8 mouse cellular contexts compared by ENCODE assay signal in genomic region chr12:106010065-106010915, GRCm38 (mm10). TPM values are rescaled to one million over a fixed set of nuclear protein-coding genes. Genes with fewer than 3 reads are reported as not detected.
DNase-seq lines count a peak whose midpoint lies in the region; ATAC-seq and TF ChIP-seq lines count a peak whose summit lies in the region.

Vrk1 (plus strand) TSS chr12:106010228.

- peaks cover 0 to 19% of the 10 kb centered on the region in 2 experiments for H3K36me3 ChIP-seq in CH12.LX (replicated peaks in 1 of 2; ENCODE audit: control insufficient read depth in 1 of 2, insufficient read depth in 1 of 2, low read length in 1 of 2)
- H3K36me3 ChIP-seq in forebrain, embryonic 11.5 days (ENCODE audit: control insufficient read depth, insufficient read depth, low read length): no peaks in the 10 kb centered on the region; the same call in 1 of the 2 replicates
- H3K36me3 ChIP-seq in heart, embryonic 16.5 days (ENCODE audit: control insufficient read depth, insufficient read depth): 0 out of 2 replicates have a peak, but pooled peaks cover under 1% of the 10 kb centered on the region
- H3K36me3 ChIP-seq in liver, embryonic 15.5 days (replicated peaks): peaks cover 11% of the 10 kb centered on the region
- H3K36me3 ChIP-seq in neural tube, embryonic 12.5 days: no peaks in the 10 kb centered on the region

- no peaks in the 10 kb centered on the region for H3K9me3 ChIP-seq in CH12.LX (replicated peaks; ENCODE audit: low read length)
- H3K9me3 ChIP-seq in forebrain, embryonic 11.5 days (ENCODE audit: control insufficient read depth, low read length): no peaks in the 10 kb centered on the region
- H3K9me3 ChIP-seq in heart, embryonic 16.5 days (replicated peaks; ENCODE audit: control insufficient read depth, low read length): 0 out of 2 replicates have a peak, but pooled peaks cover 2% of the 10 kb centered on the region
- no peaks in the 10 kb centered on the region for H3K9me3 ChIP-seq in liver, embryonic 15.5 days (replicated peaks)
- 0 out of 2 replicates have a peak, but pooled peaks cover 4% of the 10 kb centered on the region for H3K9me3 ChIP-seq in neural tube, embryonic 12.5 days

- no peak for TF ChIP-seq RAD21 in CH12.LX (IDR thresholded peaks at IDR 0.05; ENCODE audit: low read depth, low read length)

- in situ Hi-C loops in CH12.LX (cut with MboI; ENCODE audit: low pct_ligation_motif_present, low pct_unique_long_range_greater_than_20kb, low sequenced_read_pairs): no loop called here

- peak; percentile 99 for ATAC-seq in forebrain, embryonic 11.5 days (replicated peaks; ENCODE audit: low FRiP score)
- ATAC-seq in heart, embryonic 16.5 days (replicated peaks; ENCODE audit: extremely low read depth, insufficient read depth, low FRiP score): peak; percentile 98
- peak; percentile 98 for ATAC-seq in liver, embryonic 15.5 days (ENCODE audit: insufficient read depth)
- peak; percentile 99 for ATAC-seq in neural tube, embryonic 12.5 days (ENCODE audit: low FRiP score, low read depth)

- H3K79me2 ChIP-seq in CH12.LX (replicated peaks; ENCODE audit: control insufficient read depth, extremely low read depth, insufficient read depth, poor library complexity, severe bottlenecking): peaks cover 10% of the 10 kb centered on the region

- no peak for TF ChIP-seq CTCF in CH12.LX (conservative IDR thresholded peaks at IDR 0.05 in 1 of 2, IDR thresholded peaks at IDR 0.05 in 1 of 2; ENCODE audit: low read depth in 2 of 2, low read length in 2 of 2)

- dilution Hi-C loops in CH12.LX (cut with MboI; ENCODE audit: extremely low pct_ligation_motif_present, extremely low pct_unique_long_range_greater_than_20kb, low sequenced_read_pairs): no loop called here

- peak; percentile 79 for TF ChIP-seq POLR2A in CH12.LX (IDR thresholded peaks at IDR 0.05; ENCODE audit: low read depth, low read length)

- peaks cover 6 to 32% of the 10 kb centered on the region in 2 experiments for H3K4me1 ChIP-seq in CH12.LX (ENCODE audit: control insufficient read depth in 1 of 2, insufficient read depth in 2 of 2)
- 0 out of 2 replicates have a peak, but pooled peaks cover 2% of the 10 kb centered on the region for H3K4me1 ChIP-seq in forebrain, embryonic 11.5 days (replicated peaks; ENCODE audit: control insufficient read depth, insufficient read depth, low read length)
- peaks cover 15% of the 10 kb centered on the region for H3K4me1 ChIP-seq in heart, embryonic 16.5 days (ENCODE audit: control insufficient read depth, insufficient read depth, low read length)
- peaks cover 54% of the 10 kb centered on the region for H3K4me1 ChIP-seq in liver, embryonic 15.5 days (replicated peaks)
- H3K4me1 ChIP-seq in neural tube, embryonic 12.5 days: peaks cover 6% of the 10 kb centered on the region; the same call in 1 of the 2 replicates

- peak within 1 kb of the TSS; percentile 27 for H3K27ac ChIP-seq in CH12.LX (ENCODE audit: insufficient read depth, low read depth)
- H3K27ac ChIP-seq in forebrain, embryonic 11.5 days (ENCODE audit: low read depth, low read length): peak within 1 kb of the TSS; percentile 18; the same call in 1 of the 2 replicates
- peak within 1 kb of the TSS; percentile 88 for H3K27ac ChIP-seq in heart, embryonic 16.5 days (ENCODE audit: low read length)
- peak within 1 kb of the TSS; percentile 85 for H3K27ac ChIP-seq in liver, embryonic 15.5 days (replicated peaks)
- peak within 1 kb of the TSS; percentile 26; the same call in 1 of the 2 replicates for H3K27ac ChIP-seq in neural tube, embryonic 12.5 days

- TF ChIP-seq EP300 in CH12.LX (IDR thresholded peaks at IDR 0.05; ENCODE audit: low read length): no peak

- no peaks in the 10 kb centered on the region for H3K27me3 ChIP-seq in CH12.LX (replicated peaks)
- H3K27me3 ChIP-seq in forebrain, embryonic 11.5 days (ENCODE audit: control insufficient read depth, insufficient read depth, low read length): no peaks in the 10 kb centered on the region
- H3K27me3 ChIP-seq in heart, embryonic 16.5 days (ENCODE audit: control insufficient read depth, insufficient read depth, low read length): no peaks in the 10 kb centered on the region
- no peaks in the 10 kb centered on the region for H3K27me3 ChIP-seq in liver, embryonic 15.5 days
- no peaks in the 10 kb centered on the region for H3K27me3 ChIP-seq in neural tube, embryonic 12.5 days (replicated peaks)

- peak within 1 kb of the TSS; percentile 81 for H3K9ac ChIP-seq in CH12.LX (ENCODE audit: insufficient read depth, low read depth)
- peak within 1 kb of the TSS; percentile 88 for H3K9ac ChIP-seq in forebrain, embryonic 11.5 days (ENCODE audit: low read length)
- H3K9ac ChIP-seq in heart, embryonic 16.5 days (ENCODE audit: low read length): peak within 1 kb of the TSS; percentile 79
- peak within 1 kb of the TSS; percentile 93 for H3K9ac ChIP-seq in liver, embryonic 15.5 days
- peak within 1 kb of the TSS; percentile 80 for H3K9ac ChIP-seq in neural tube, embryonic 12.5 days

- WGBS in forebrain, embryonic 11.5 days: under 1% methylated on average over 71 of the region's 72 CpGs
- under 1% methylated on average over 72 of the region's 72 CpGs for whole genome bisulfite sequencing in heart, embryonic 16.5 days
- WGBS in liver, embryonic 15.5 days (ENCODE audit: insufficient replicate concordance): under 1% methylated on average over 72 of the region's 72 CpGs
- under 1% methylated on average over 71 of the region's 72 CpGs for WGBS in neural tube, embryonic 12.5 days

- peak within 1 kb of the TSS; percentile 59 for H3K4me2 ChIP-seq in CH12.LX (ENCODE audit: insufficient read depth, low read depth, poor library complexity, severe bottlenecking)
- H3K4me2 ChIP-seq in forebrain, embryonic 11.5 days (ENCODE audit: low read depth, low read length, severe bottlenecking): peak within 1 kb of the TSS; percentile 70
- peak within 1 kb of the TSS; percentile 73 for H3K4me2 ChIP-seq in heart, embryonic 16.5 days (ENCODE audit: low read depth, low read length)
- peak within 1 kb of the TSS; percentile 75 for H3K4me2 ChIP-seq in liver, embryonic 15.5 days
- peak within 1 kb of the TSS; percentile 88 for H3K4me2 ChIP-seq in neural tube, embryonic 12.5 days (replicated peaks)

- H3K4me3 ChIP-seq in CH12.LX (replicated peaks in 1 of 3; ENCODE audit: low read depth in 2 of 3, low read length in 2 of 3, poor library complexity in 1 of 3): peak within 1 kb of the TSS; percentile 80 to 86 (median 82)
- H3K4me3 ChIP-seq in forebrain, embryonic 11.5 days (ENCODE audit: low read depth, low read length): peak within 1 kb of the TSS; percentile 93
- H3K4me3 ChIP-seq in heart, embryonic 16.5 days (ENCODE audit: low read length): peak within 1 kb of the TSS; percentile 75
- peak within 1 kb of the TSS; percentile 97 for H3K4me3 ChIP-seq in liver, embryonic 15.5 days (replicated peaks)
- peak within 1 kb of the TSS; percentile 90 for H3K4me3 ChIP-seq in neural tube, embryonic 12.5 days

- DNase-seq in CH12.LX (ENCODE audit: extremely low read depth): peak; percentile 97
- peak; percentile 98 for DNase-seq in c-Kit-positive CD71-positive TER-119-negative erythroid progenitor cells, embryonic 14.5 days (ENCODE audit: low read depth)
- peak; percentile 95 for DNase-seq in forebrain, embryonic 11.5 days (ENCODE audit: low spot score)
- peak; percentile 96 to 99 for DNase-seq in kidney, postnatal 36 days
- DNase-seq in telencephalon, adult 2 months (ENCODE audit: low read depth, low spot score): peak; percentile 99

TF ChIP-seq in CH12.LX, 34 proteins besides CTCF, POLR2A, EP300 and RAD21 (continues in another document):
- TF ChIP-seq USF2 (conservative IDR thresholded peaks at IDR 0.05; ENCODE audit: low read depth, low read length) (no peak), ZKSCAN1 (IDR thresholded peaks at IDR 0.05; ENCODE audit: borderline replicate concordance, low read depth, low read length) (no peak), GABPA (IDR thresholded peaks at IDR 0.05; ENCODE audit: insufficient replicate concordance, low read depth, low read length) (peak; percentile 71; the same call in 1 of the 2 replicates), RCOR1 (conservative IDR thresholded peaks at IDR 0.05; ENCODE audit: low read depth, low read length) (no peak), IRF4 (IDR thresholded peaks at IDR 0.05; ENCODE audit: low read depth, low read length) (no peak), MAFK (IDR thresholded peaks at IDR 0.05; ENCODE audit: insufficient replicate concordance, low read length) (no peak), SIN3A (IDR thresholded peaks at IDR 0.05; ENCODE audit: low read length) (peak; percentile 36), USF1 (IDR thresholded peaks at IDR 0.05; ENCODE audit: low read depth, low read length) (no peak), MXI1 (IDR thresholded peaks at IDR 0.05; ENCODE audit: low read depth, low read length) (no peak; the same call in 1 of the 2 replicates), POLR2AphosphoS2 (IDR thresholded peaks at IDR 0.05; ENCODE audit: low read depth, low read length) (0 out of 2 replicates have a peak, but pooled peaks have one; percentile 64), SMC3 (IDR thresholded peaks at IDR 0.05; ENCODE audit: low read depth, low read length) (no peak), PAX5 (IDR thresholded peaks at IDR 0.05; ENCODE audit: low read length) (no peak), ELF1 (IDR thresholded peaks at IDR 0.05; ENCODE audit: low read depth, low read length) (peak; percentile 96), BHLHE40 (IDR thresholded peaks at IDR 0.05; ENCODE audit: low read depth, low read length) (no peak), HCFC1 (IDR thresholded peaks at IDR 0.05; ENCODE audit: low read depth, low read length) (peak; percentile 98), E2F4 (IDR thresholded peaks at IDR 0.05; ENCODE audit: insufficient replicate concordance, low read depth, low read length) (peak; percentile 77; the same call in 1 of the 2 replicates), MYC (IDR thresholded peaks at IDR 0.05; ENCODE audit: low read depth, low read length) (no peak), NRF1 (IDR thresholded peaks at IDR 0.05; ENCODE audit: low read depth, low read length) (peak; percentile 38), TBP (conservative IDR thresholded peaks at IDR 0.05; ENCODE audit: low read depth, low read length) (peak; percentile 45; the same call in 1 of the 2 replicates), CHD1 (IDR thresholded peaks at IDR 0.05; ENCODE audit: low read depth, low read length) (no peak), MEF2A (IDR thresholded peaks at IDR 0.05; ENCODE audit: borderline replicate concordance, low read depth, low read length) (peak; percentile 52), CHD2 (IDR thresholded peaks at IDR 0.05; ENCODE audit: low read length) (peak; percentile 75)

RNA-seq across cellular contexts. Expression of gene Vrk1, which starts in this region (rescaled TPM):
- total RNA-seq in CH12.LX (2012; rRNA removed): 51.2 and 55.2 TPM in 2 replicates
- total RNA-seq in CH12.LX (2014; rRNA removed): 124 and 138 TPM in 2 replicates
- 69.1 and 70.4 TPM in 2 replicates for polyA plus RNA-seq in CH12.LX (2012; ENCODE audit: insufficient read length, low read depth)
- polyA plus RNA-seq in forebrain, embryonic 11.5 days (2014; fragmentation: Nextera tagmentation; extraction: Ambion mirVana): 114 and 115 TPM in 2 replicates
- 40.8 and 50.5 TPM in 2 replicates for polyA plus RNA-seq in heart, embryonic 16.5 days (2015; fragmentation: Nextera tagmentation; extraction: Ambion mirVana)
- 77.5 and 87.2 TPM in 2 replicates for polyA plus RNA-seq in liver, embryonic 15.5 days (2015; fragmentation: Nextera tagmentation; extraction: Ambion mirVana)
- 59.7 and 61.5 TPM in 2 replicates for polyA plus RNA-seq in neural tube, embryonic 12.5 days (2016; fragmentation: Nextera tagmentation; extraction: Ambion mirVana)

Comparison
In these comparisons a context has a peak if more than half of its experiments do, and no peak if none do; other contexts are left out.
1. Peak in every context shown above with its lines: DNase-seq, ATAC-seq, H3K4me3 ChIP-seq and H3K27ac ChIP-seq.
2. H3K27ac ChIP-seq: peak in every context shown above with its lines; median percentile 88 in heart, embryonic 16.5 days; 85 in liver, embryonic 15.5 days; 27 in CH12.LX; 26 in neural tube, embryonic 12.5 days; 18 in forebrain, embryonic 11.5 days.